Mouse (Mus musculus): ENCODE results near the gene Vcp. TPM values are rescaled to one million over a fixed set of nuclear protein-coding genes. Genes with fewer than 3 reads are reported as not detected.

Gene Vcp
- polyA plus RNA-seq, 1 experiment from 2014 or later: 560 TPM

DNA sequence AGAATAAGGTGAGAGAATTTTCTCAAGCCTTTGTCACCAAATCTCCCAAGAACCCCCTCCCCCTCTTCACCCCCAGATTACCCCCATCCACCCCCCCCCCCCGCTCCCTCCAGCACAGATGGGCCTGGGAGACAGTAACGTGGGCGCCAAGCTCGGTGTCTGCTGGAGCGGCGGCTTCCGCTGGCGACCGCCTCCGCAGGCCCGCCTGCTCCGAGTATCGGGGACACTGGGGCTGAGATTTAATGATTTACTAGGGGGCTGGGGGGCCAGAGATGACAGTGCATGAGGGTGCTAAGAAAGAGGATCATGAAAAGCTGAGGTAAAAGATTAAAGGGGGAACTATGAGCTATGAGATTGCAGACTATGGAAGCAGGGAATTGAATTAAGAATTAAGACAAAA is 51.8 kb downstream of the Vcp start:
- Histone ChIP-seq H3K4me3 (ENCODE audit: low read depth, low read length) (no peak overlapping the region), H3K4me2 (peak overlapping the region; percentile 75), H3K27ac (ENCODE audit: low read depth) (no peak overlapping the region), H3K9ac (no peak overlapping the region), H3K4me1 (ENCODE audit: insufficient read depth) (peaks cover 6% of the 10 kb centered on the region; the same call in 1 of the 2 replicates), H3K27me3 (ENCODE audit: insufficient read depth, low read length) (no peaks in the 10 kb centered on the region), H3K9me3 (ENCODE audit: low read depth, low read length) (no peaks in the 10 kb centered on the region), H3K36me3 (ENCODE audit: insufficient read depth) (no peaks in the 10 kb centered on the region)
- no peak for DNase-seq
- ATAC-seq (ENCODE audit: insufficient read depth): no peak
- WGBS: 22% methylated on average over 13 of the region's 13 CpGs
- no peak for TF ChIP-seq CTCF (IDR thresholded peaks at IDR 0.05; ENCODE audit: low read depth)

DNA sequence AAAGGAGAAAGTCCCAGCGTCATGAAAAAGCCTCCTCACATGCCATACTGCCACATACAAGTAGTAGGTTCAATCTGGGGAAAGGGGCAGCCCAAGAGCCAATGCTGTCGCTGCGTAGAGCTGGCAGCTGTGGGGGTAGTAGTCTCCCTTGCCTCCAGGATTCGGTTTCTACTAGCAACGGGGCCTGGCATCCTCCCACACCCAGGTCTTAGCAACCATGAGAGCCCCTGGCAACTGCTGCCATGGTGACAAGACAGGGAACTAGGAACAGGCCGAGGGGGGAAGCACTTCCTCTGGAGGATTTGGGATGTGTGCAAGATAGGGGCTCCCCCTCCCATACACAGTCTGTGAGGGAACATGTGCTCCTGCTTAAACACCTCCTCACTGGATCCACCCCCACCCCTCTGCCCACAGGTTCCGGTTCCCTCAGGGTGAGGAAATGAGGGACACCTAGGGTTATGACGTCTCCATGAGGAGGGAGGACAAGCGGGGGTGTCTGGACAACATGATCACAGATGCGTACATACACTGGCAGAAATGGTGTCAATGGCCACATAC is 53.5 kb downstream of the Vcp start:
- 59% methylated on average over 10 of the region's 10 CpGs for WGBS
- DNase-seq (no peak), ATAC-seq (ENCODE audit: insufficient read depth) (no peak)
- Histone ChIP-seq H3K9ac (no peak overlapping the region), H3K4me3 (ENCODE audit: low read depth, low read length) (no peak overlapping the region), H3K9me3 (ENCODE audit: low read depth, low read length) (no peaks in the 10 kb centered on the region), H3K4me2 (no peak overlapping the region), H3K27me3 (ENCODE audit: insufficient read depth, low read length) (no peaks in the 10 kb centered on the region), H3K4me1 (ENCODE audit: insufficient read depth) (peaks cover 6% of the 10 kb centered on the region; the same call in 1 of the 2 replicates), H3K36me3 (ENCODE audit: insufficient read depth) (no peaks in the 10 kb centered on the region), H3K27ac (ENCODE audit: low read depth) (no peak overlapping the region)
- no peak for TF ChIP-seq CTCF (IDR thresholded peaks at IDR 0.05; ENCODE audit: low read depth)

DNA sequence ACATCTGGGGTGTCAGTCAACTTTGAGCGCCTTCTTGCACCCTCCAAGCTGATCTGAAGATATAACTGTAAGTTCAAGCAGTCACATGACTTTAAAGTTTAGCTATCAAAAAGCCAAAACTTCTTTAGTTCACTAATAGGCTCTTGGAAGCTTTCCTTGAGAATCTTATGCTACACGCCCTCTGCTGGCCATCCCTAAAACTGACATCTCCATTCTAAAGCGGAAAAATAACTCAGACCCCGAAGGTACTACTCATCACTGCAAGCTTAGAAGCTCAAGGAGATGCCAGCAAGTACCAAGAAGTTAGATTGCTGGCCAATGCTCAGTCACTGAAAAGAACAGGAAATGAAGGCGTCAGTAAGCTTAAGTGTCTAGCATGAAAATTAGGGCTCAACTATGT is 54.4 kb downstream of the Vcp start:
- Histone ChIP-seq H3K4me2 (no peak overlapping the region), H3K27ac (ENCODE audit: low read depth) (no peak overlapping the region), H3K4me3 (ENCODE audit: low read depth, low read length) (no peak overlapping the region), H3K27me3 (ENCODE audit: insufficient read depth, low read length) (no peaks in the 10 kb centered on the region), H3K4me1 (ENCODE audit: insufficient read depth) (peaks cover 6% of the 10 kb centered on the region; the same call in 1 of the 2 replicates), H3K9ac (no peak overlapping the region), H3K36me3 (ENCODE audit: insufficient read depth) (no peaks in the 10 kb centered on the region), H3K9me3 (ENCODE audit: low read depth, low read length) (no peaks in the 10 kb centered on the region)
- DNase-seq (peak; percentile 85), ATAC-seq (ENCODE audit: insufficient read depth) (no peak)
- WGBS: 6% methylated on average over 5 of the region's 5 CpGs
- peak; percentile 66 for TF ChIP-seq CTCF (IDR thresholded peaks at IDR 0.05; ENCODE audit: low read depth)

DNA sequence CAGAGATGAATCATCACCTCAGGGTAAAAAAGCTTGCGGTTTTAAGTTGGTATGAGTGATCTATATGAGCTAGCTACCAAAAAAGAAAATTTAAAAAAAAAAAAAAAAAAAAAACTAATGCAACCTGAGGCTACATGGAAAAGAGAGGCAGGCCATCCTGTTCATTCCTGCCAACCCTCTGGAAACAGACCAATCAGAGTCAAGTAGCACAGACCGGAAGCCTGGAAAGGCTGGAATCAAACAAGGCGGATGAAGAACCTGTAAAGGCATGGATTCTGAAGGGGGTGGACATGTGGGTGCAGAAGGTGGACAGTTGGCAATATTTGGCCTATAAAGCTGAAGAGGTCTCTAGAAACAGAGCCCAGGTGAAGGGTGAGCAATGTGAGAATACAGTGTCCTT is 54.9 kb downstream of the Vcp start:
- no peak overlapping the region for H3K4me2 ChIP-seq
- ATAC-seq (ENCODE audit: insufficient read depth): no peak
- H3K36me3 ChIP-seq (ENCODE audit: insufficient read depth): no peaks in the 10 kb centered on the region
- TF ChIP-seq CTCF (IDR thresholded peaks at IDR 0.05; ENCODE audit: low read depth): no peak
- H3K27ac ChIP-seq (ENCODE audit: low read depth): no peak overlapping the region
- no peaks in the 10 kb centered on the region for H3K9me3 ChIP-seq (ENCODE audit: low read depth, low read length)
- 81% methylated on average over 3 of the region's 3 CpGs for whole genome bisulfite sequencing
- no peak overlapping the region for H3K4me3 ChIP-seq (ENCODE audit: low read depth, low read length)
- H3K27me3 ChIP-seq (ENCODE audit: insufficient read depth, low read length): no peaks in the 10 kb centered on the region
- DNase-seq: no peak
- no peak overlapping the region for H3K9ac ChIP-seq
- H3K4me1 ChIP-seq (ENCODE audit: insufficient read depth): peaks cover 4% of the 10 kb centered on the region; the same call in 1 of the 2 replicates

DNA sequence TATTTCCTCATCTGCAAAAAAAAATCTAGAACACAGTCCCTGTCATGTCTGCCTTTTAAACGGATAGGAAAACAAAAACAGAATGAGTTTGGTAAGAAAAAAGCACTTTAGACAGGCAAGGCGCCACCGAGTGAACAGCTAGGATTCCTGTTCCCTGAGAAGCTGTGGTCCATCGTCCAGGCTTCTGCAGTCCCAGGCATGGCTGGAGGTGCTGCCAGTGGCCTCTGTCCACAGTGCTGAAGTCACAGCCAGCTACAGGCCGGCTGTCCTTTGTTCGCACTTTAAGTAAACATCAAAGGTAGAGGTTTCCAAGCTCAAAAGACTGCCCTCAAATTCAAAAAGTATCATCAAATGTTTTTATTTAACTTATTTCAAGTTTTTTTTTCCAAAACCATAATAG is 55.3 kb downstream of the Vcp start:
- no peaks in the 10 kb centered on the region for H3K36me3 ChIP-seq (ENCODE audit: insufficient read depth)
- H3K9me3 ChIP-seq (ENCODE audit: low read depth, low read length): no peaks in the 10 kb centered on the region
- H3K9ac ChIP-seq: no peak overlapping the region
- no peak for ATAC-seq (ENCODE audit: insufficient read depth)
- H3K27me3 ChIP-seq (ENCODE audit: insufficient read depth, low read length): no peaks in the 10 kb centered on the region
- peak; percentile 85 for DNase-seq
- WGBS: 4% methylated on average over 6 of the region's 6 CpGs
- H3K4me3 ChIP-seq (ENCODE audit: low read depth, low read length): no peak overlapping the region
- no peak overlapping the region for H3K4me2 ChIP-seq
- H3K4me1 ChIP-seq (ENCODE audit: insufficient read depth): no peaks in the 10 kb centered on the region
- TF ChIP-seq CTCF (IDR thresholded peaks at IDR 0.05; ENCODE audit: low read depth): no peak
- H3K27ac ChIP-seq (ENCODE audit: low read depth): no peak overlapping the region

DNA sequence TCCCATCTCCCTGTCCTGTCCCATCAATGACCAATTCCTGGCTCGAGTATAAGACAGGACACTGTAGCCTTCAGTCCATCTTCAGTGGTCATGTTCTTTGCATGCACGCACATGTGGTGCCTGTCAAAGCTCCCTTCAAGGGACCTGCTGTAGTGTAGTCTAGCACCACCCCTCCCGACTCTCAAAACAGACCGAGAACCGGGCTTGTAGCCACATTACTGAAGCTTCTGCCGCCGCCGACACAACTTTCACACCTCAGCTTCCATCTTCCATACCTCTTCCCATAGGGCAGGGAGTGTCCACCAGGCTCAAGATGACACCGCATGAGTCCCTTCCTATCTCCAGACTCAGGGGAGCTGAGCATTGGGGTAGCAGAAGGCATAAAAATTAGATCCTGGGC is 56.1 kb downstream of the Vcp start:
- WGBS: 73% methylated on average over 9 of the region's 9 CpGs
- no peaks in the 10 kb centered on the region for H3K9me3 ChIP-seq (ENCODE audit: low read depth, low read length)
- no peaks in the 10 kb centered on the region for H3K36me3 ChIP-seq (ENCODE audit: insufficient read depth)
- TF ChIP-seq CTCF (IDR thresholded peaks at IDR 0.05; ENCODE audit: low read depth): no peak
- no peaks in the 10 kb centered on the region for H3K4me1 ChIP-seq (ENCODE audit: insufficient read depth)
- ATAC-seq (ENCODE audit: insufficient read depth) (no peak), DNase-seq (no peak)
- no peaks in the 10 kb centered on the region for H3K27me3 ChIP-seq (ENCODE audit: insufficient read depth, low read length)
- H3K9ac ChIP-seq: no peak overlapping the region
- H3K4me2 ChIP-seq: no peak overlapping the region
- no peak overlapping the region for H3K27ac ChIP-seq (ENCODE audit: low read depth)
- H3K4me3 ChIP-seq (ENCODE audit: low read depth, low read length): no peak overlapping the region

DNA sequence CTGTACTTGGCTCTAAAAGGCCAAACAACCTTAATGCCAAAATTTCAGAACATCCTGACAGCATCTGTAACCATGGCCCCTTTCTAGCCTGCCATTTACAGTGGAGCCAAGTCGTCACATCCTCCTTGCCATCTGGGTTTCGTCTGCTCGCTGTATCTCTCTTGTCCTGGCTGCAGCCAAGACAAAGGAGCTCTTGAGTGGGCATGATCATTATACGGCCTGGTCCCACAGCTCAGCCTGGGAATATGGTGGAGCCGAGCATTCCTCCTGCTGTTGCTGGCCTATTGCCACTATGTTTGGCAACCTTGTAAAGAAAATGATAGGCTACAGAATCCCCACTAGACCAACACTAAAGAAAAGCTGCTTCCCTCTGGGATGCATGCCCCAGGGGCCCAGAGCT is 57.0 kb downstream of the Vcp start:
- no peaks in the 10 kb centered on the region for H3K4me1 ChIP-seq (ENCODE audit: insufficient read depth)
- ATAC-seq (ENCODE audit: insufficient read depth): no peak
- H3K27me3 ChIP-seq (ENCODE audit: insufficient read depth, low read length): no peaks in the 10 kb centered on the region
- no peaks in the 10 kb centered on the region for H3K9me3 ChIP-seq (ENCODE audit: low read depth, low read length)
- no peak overlapping the region for H3K4me3 ChIP-seq (ENCODE audit: low read depth, low read length)
- DNase-seq: peak; percentile 32
- WGBS: 69% methylated on average over 5 of the region's 5 CpGs
- no peak for TF ChIP-seq CTCF (IDR thresholded peaks at IDR 0.05; ENCODE audit: low read depth)
- no peaks in the 10 kb centered on the region for H3K36me3 ChIP-seq (ENCODE audit: insufficient read depth)
- H3K4me2 ChIP-seq: no peak overlapping the region
- H3K27ac ChIP-seq (ENCODE audit: low read depth): no peak overlapping the region
- no peak overlapping the region for H3K9ac ChIP-seq

DNA sequence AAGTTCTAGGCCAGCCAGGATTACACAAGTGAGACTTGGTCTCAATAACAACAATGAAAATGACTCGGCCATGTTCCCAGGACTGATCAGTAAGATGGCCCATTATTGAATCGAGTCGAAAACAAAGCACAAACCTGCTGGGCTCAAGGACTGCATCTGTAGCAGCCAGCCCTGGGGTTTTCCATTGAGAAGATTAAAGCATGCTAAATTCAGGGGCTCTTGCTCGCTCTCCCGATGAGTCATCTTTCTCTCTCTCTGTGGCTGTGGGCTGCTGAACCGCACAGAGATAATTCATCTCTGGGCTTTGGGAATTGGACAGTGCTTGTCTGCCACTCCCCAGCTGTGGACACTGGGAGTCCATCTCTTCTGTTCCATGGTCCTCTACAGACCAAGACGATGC is 58.9 kb downstream of the Vcp start:
- 76% methylated on average over 7 of the region's 7 CpGs for WGBS
- TF ChIP-seq CTCF (IDR thresholded peaks at IDR 0.05; ENCODE audit: low read depth): no peak
- no peak for DNase-seq
- Histone ChIP-seq H3K9ac (no peak overlapping the region), H3K36me3 (ENCODE audit: insufficient read depth) (no peaks in the 10 kb centered on the region), H3K9me3 (ENCODE audit: low read depth, low read length) (no peaks in the 10 kb centered on the region), H3K4me3 (ENCODE audit: low read depth, low read length) (no peak overlapping the region), H3K4me1 (ENCODE audit: insufficient read depth) (no peaks in the 10 kb centered on the region), H3K27me3 (ENCODE audit: insufficient read depth, low read length) (no peaks in the 10 kb centered on the region), H3K4me2 (no peak overlapping the region), H3K27ac (ENCODE audit: low read depth) (no peak overlapping the region)
- ATAC-seq (ENCODE audit: insufficient read depth): no peak
